Mouse (Mus musculus) thymus, postnatal 0 days (tissue): ENCODE results near the gene Zfand4. TPM values are rescaled to one million over a fixed set of nuclear protein-coding genes. Genes with fewer than 3 reads are reported as not detected.

Source experiments
- DNase-seq: peaks from one replicate; pipeline ENCODE4 v3.0.0-alpha.2; 2015; ENCODE audit warnings: low spot score
- polyA plus RNA-seq: library from polyadenylated mRNA; unstranded; fragments of >200 nt; fragmentation: Nextera tagmentation; extraction: Ambion mirVana; gene quantifications from 2 replicates; pipeline ENCODE4 v1.2.1, GENCODE M21; 2015

The Zfand4 gene
- polyA plus RNA-seq, 1 experiment from 2014 or later, result 9.2 TPM

DNA sequence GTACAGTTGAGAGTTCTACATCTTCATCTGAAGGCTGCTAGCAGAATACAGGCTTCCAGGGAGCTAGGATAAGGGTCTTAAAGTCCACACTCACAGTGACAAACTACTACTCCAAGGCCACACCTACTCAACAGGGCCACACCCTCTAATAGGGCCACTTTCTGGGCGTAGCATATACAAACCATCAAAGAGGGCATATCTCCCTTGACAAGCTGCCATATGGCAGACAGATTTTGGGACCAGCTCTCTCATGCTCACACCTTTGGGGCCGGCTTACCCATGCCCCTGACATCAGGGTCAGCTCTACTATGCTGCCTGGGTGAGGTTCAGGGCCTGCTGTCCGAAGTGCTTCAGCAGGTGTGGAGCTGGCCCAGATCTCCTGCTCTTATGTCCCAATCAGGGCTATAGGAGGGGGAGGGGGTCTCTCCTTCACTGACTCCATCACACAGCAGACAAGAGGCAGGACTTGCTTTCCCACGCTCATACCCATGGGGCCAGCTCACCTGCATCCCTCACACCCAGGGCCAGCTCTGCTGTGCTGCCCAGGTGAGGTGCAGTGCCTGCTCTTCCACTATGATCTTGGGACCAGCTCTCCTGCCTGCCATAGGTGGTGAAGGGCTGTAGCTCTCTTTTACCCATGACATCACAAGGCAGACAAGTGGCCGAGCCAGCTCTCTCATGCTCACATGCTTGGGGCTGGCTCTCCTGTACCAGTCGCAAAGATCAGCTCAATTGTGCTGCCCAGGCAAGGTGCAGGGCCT lies 106.4 kb downstream of the Zfand4 start:
- DNase-seq, result no peak

DNA sequence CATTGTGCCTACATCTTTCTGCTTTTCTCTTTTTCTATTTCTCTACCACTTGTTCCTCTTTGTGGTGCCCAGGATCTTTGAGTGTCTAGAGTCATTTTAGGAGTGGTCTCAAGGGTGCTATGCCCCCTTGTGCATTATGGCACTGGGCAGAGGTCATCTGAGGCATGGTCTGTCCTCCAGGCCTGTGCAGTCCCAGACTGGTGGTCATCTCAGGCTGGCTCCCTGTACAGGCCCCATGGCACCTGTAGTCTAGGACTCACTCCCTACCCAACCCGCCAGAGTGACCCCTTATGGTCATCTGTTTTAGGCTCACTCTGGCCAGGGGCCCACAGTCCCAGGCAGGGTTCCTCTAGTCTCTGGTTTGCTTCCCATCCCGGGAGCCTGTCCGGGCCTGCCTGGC lies 107.5 kb downstream of the Zfand4 start:
- no peak for DNase-seq

DNA sequence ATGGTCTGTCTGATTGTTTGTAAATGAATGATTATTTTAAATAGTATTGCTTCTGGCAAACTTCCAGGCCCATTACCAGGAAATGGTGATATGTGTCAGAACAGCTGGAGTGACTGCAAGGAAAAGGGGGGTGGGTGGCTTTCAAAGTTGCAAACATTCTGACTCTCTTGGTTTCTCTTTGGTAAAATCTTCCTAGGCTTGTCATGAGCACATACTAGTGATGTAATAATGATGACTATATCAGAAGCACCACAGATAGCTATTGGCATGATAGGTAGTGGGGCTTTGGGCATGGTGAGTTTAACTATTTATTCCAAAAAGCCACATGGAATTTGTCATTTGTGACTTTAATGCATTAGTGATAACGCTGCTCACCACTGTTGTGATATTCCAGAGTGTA lies 110.1 kb downstream of the Zfand4 start:
- DNase-seq, result no peak

DNA sequence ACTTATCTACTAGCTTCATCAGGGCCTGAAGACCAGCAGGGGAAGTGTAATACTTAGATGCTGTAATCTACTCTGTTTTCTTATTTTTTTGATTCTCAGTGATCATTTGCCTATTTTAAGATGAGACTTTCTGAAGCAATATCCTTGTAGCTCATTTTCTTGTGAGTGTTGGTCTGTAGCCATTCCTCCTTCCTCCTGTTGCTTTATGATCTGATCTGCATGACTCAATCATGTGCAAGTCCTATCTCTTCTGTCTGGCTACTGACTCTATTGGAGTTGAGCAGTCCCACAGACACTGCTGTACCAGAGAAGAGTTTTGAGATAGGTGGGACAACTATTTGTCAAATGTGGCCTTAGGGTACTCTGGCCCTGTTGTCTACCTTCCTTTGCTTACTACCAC lies 110.6 kb downstream of the Zfand4 start:
- no peak for DNase-seq

DNA sequence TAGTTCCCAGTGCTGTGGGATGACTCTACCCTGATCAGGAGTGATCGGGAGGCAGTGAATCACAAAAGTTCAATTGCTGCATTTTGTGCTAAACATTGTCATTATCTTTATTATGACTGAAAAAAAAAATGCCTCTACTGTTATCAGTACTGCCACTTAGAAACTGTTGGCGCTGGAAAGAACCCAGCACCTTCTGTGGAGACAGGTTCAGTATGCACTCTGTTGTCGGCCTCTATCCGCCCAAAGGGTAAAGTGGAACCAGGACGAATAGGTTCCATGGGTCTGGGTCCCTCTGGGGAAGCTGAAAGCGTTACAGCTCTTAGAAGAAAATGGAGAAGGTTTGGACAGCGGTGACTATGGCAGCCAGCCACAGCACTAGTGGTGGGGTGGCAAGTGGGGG lies 114.9 kb downstream of the Zfand4 start:
- DNase-seq, result no peak

Other genes starting within 250 kb of the Zfand4 start
- gene Tmcc1, start 70.7 kb upstream of the Zfand4 start, polyA plus RNA-seq, result 7.8 and 11.1 TPM in 2 replicates
- gene Washc2, start 56.2 kb upstream of the Zfand4 start, polyA plus RNA-seq, result 27.1 and 30.0 TPM in 2 replicates
- gene March8, start 73.8 kb downstream of the Zfand4 start, polyA plus RNA-seq, result 5.7 and 6.6 TPM in 2 replicates
- gene Alox5, start 197.0 kb downstream of the Zfand4 start, polyA plus RNA-seq, result 0.81 and 1.2 TPM in 2 replicates
- gene Olfr211, start 224.9 kb downstream of the Zfand4 start, polyA plus RNA-seq, result not detected in 2 replicates
- not detected in 2 replicates for gene Olfr212, start 242.3 kb downstream of the Zfand4 start, polyA plus RNA-seq